7 mouse cellular contexts compared by ENCODE assay signal in the genomic region with DNA sequence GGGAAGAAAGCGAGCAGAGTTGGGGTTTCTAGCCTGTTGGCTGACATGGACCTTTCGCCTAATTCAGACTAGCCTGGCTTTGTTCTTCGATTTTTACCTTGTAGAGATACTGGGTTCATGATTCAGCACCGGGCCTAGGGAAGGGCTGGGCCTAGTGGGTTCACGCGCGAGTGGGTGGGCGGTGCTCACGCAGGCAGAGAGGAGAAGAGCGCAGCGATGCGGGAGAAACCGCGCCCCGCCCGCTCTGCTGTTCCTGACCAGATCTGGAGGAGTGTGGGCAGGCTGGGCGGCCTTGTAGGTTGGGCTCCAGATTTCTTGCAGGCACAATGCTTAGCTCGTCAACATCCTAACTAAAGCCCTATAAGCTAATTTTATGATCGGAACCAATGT. TPM values are rescaled to one million over a fixed set of nuclear protein-coding genes. Genes with fewer than 3 reads are reported as not detected.
DNase-seq lines count a peak whose midpoint lies in the region; ATAC-seq lines count a peak whose summit lies in the region.

No protein-coding gene starts in this region.

- no peaks in the 10 kb centered on the region for H3K9me3 ChIP-seq in neural tube, embryonic 13.5 days

- no peaks in the 10 kb centered on the region for H3K27me3 ChIP-seq in neural tube, embryonic 13.5 days

- peaks cover 34% of the 10 kb centered on the region for H3K4me1 ChIP-seq in neural tube, embryonic 13.5 days (replicated peaks)

- peak overlapping the region; percentile 85 for H3K9ac ChIP-seq in neural tube, embryonic 13.5 days

- peak; percentile 89 for ATAC-seq in neural tube, embryonic 13.5 days (ENCODE audit: low read depth)

- peak overlapping the region; percentile 60 for H3K4me2 ChIP-seq in neural tube, embryonic 13.5 days

- intact Hi-C loops in left cerebral cortex, postnatal 10 days (cut with DNase I): no loop called here

- peak overlapping the region; percentile 97 for H3K27ac ChIP-seq in neural tube, embryonic 13.5 days (replicated peaks)

- H3K4me3 ChIP-seq in neural tube, embryonic 13.5 days: peak overlapping the region; percentile 63

- DNase-seq in brain, embryonic 18.5 days (ENCODE audit: low read depth, low spot score): peak; percentile 54
- DNase-seq in cerebellum, adult 9-11 months: peak; percentile 84
- peak; percentile 74 for DNase-seq in frontal cortex, postnatal 14 days (ENCODE audit: low spot score in 2 of 2)
- DNase-seq in left cerebral cortex, postnatal 10 days (ENCODE audit: extremely low spot score in 1 of 2, low spot score in 2 of 2): peak; percentile 75 to 86
- DNase-seq in urinary bladder, postnatal 36 days (ENCODE audit: low spot score in 2 of 2): no peak
- DNase-seq in lung, adult 18-20 months: no peak

- 22% methylated on average over 19 of the region's 19 CpGs for WGBS in neural tube, embryonic 13.5 days

- no peaks in the 10 kb centered on the region for H3K36me3 ChIP-seq in neural tube, embryonic 13.5 days

RNA-seq across cellular contexts. Expression of a gene that starts 15.5 kb away (rescaled TPM):
- total RNA-seq in left cerebral cortex, postnatal 10 days (2021): 10 to 100 TPM; 39.2 to 40.4 TPM
- 30.7 and 33.4 TPM in 2 replicates for polyA plus RNA-seq in neural tube, embryonic 13.5 days (2015; fragmentation: Nextera tagmentation; extraction: Ambion mirVana)

RNA-seq across cellular contexts. Expression of a gene that starts 16.1 kb away (rescaled TPM):
- 100 to 1,000 TPM; 225 to 235 TPM for total RNA-seq in left cerebral cortex, postnatal 10 days (2021)
- polyA plus RNA-seq in neural tube, embryonic 13.5 days (2015; fragmentation: Nextera tagmentation; extraction: Ambion mirVana): 111 and 115 TPM in 2 replicates

Comparison
In these comparisons a context has a peak if more than half of its experiments do, and no peak if none do; other contexts are left out.
1. DNase-seq: peak in brain, embryonic 18.5 days (single experiment), cerebellum, adult 9-11 months (single experiment), frontal cortex, postnatal 14 days (2 of 2) and left cerebral cortex, postnatal 10 days (2 of 2); none in urinary bladder, postnatal 36 days (0 of 2) and lung, adult 18-20 months (0 of 2).